Mouse (Mus musculus) liver, embryonic 11.5 days (tissue): Measurements from ENCODE around the gene Gm16181. TPM values are rescaled to one million over a fixed set of nuclear protein-coding genes. Genes with fewer than 3 reads are reported as not detected.
A peak's percentile ranks its signal among the peaks of the same experiment; 100 is the strongest.

ENCODE experiments used
- ATAC-seq: fragments of 200-750 bp; cut with Nextera tagmentation; replicated peaks from 2 replicates; pipeline ENCODE4 v1.8.0; 2017; ENCODE audit warnings: moderate number of reproducible peaks, mild to moderate bottlenecking, moderate TSS enrichment, moderate library complexity; ENCODE audit not compliant: low FRiP score
- DNase-seq: peaks from one replicate; pipeline ENCODE4 v3.0.0-alpha.2; 2017; ENCODE audit warnings: low spot score
- H3K27ac ChIP-seq: fragments of 300-500 bp; sonication (generic); 2 replicates; pipeline ENCODE4 v1.5.1; 2014; ENCODE audit warnings: mild to moderate bottlenecking, low read depth, low read length, control low read depth
- H3K27me3 ChIP-seq: fragments of 300-500 bp; sonication (generic); replicated peaks from 2 replicates; pipeline ENCODE4 v1.6.1; 2014; ENCODE audit warnings: low read length, mixed read lengths; ENCODE audit not compliant: control insufficient read depth, insufficient read depth
- H3K36me3 ChIP-seq: fragments of 300-500 bp; sonication (generic); 2 replicates; pipeline ENCODE4 v1.6.1; 2014; ENCODE audit warnings: mild to moderate bottlenecking, low read length, moderate library complexity, mixed read lengths; ENCODE audit not compliant: control insufficient read depth, insufficient read depth
- H3K4me1 ChIP-seq: fragments of 300-500 bp; sonication (generic); replicated peaks from 2 replicates; pipeline ENCODE4 v1.6.1; 2014; ENCODE audit warnings: low read length, mixed read lengths; ENCODE audit not compliant: control insufficient read depth, insufficient read depth
- H3K4me2 ChIP-seq: fragments of 300-500 bp; sonication (generic); 2 replicates; pipeline ENCODE4 v1.6.1; 2014; ENCODE audit warnings: mild to moderate bottlenecking, control low read depth, moderate library complexity
- H3K4me3 ChIP-seq: fragments of 300-500 bp; sonication (generic); 2 replicates; pipeline ENCODE4 v1.5.1; 2014; ENCODE audit warnings: low read depth, low read length, control low read depth
- H3K9ac ChIP-seq: fragments of 300-500 bp; sonication (generic); 2 replicates; pipeline ENCODE4 v1.6.1; 2014; ENCODE audit warnings: low read depth, low read length, control low read depth
- H3K9me3 ChIP-seq: fragments of 300-500 bp; sonication (generic); 2 replicates; pipeline ENCODE4 v1.6.1; 2016; ENCODE audit warnings: low read length, inconsistent platforms, mixed read lengths; ENCODE audit not compliant: control insufficient read depth
- WGBS: fragments of 180-500 bp; shearing (Covaris S2); extraction: QIAGEN DNeasy Blood & Tissue Kit; methylation state at CpG from one replicate; pipeline ENCODE4 v1.1.7; 2014; 5-methylcytosine and 5-hydroxymethylcytosine counted together
- polyA plus RNA-seq: library from polyadenylated mRNA; unstranded; fragments of >200 nt; fragmentation: Nextera tagmentation; extraction: Ambion mirVana; gene quantifications from 2 replicates; pipeline ENCODE4 v1.2.1, GENCODE M21; 2014

Gene Gm16181
- polyA plus RNA-seq, 1 experiment from 2014 or later: not detected

DNA sequence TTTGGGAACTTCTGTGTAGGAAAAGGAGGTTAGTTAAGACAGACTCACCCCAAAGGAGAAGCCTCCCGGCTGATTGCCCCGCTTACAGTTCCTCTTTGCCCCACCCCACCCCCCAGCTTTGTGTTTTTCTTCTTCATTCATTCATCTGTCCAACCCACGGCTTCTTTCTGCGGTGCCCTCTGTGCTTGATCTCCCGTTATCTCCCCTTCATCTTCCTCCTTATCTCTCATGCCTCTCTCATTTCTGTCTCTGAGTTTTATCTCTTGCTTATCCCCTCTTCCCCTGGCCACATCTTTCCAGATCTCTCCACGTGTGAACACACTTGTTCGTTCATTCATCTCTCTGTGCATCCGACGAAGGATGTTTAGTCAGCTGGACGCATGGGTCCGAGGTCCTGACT is 19.5 kb upstream of the Gm16181 start:
- ATAC-seq: no peak
- peaks cover 3% of the 10 kb centered on the region; the same call in 1 of the 2 replicates for H3K4me1 ChIP-seq
- no peaks in the 10 kb centered on the region for H3K9me3 ChIP-seq
- H3K9ac ChIP-seq: no peak overlapping the region
- no peak for DNase-seq
- H3K4me2 ChIP-seq: peak overlapping the region; percentile 44
- H3K27ac ChIP-seq: no peak overlapping the region
- peak overlapping the region; percentile 22 for H3K4me3 ChIP-seq
- 35% methylated on average over 11 of the region's 11 CpGs for WGBS
- H3K27me3 ChIP-seq: peaks cover 62% of the 10 kb centered on the region
- no peaks in the 10 kb centered on the region for H3K36me3 ChIP-seq

- WGBS: 24% methylated on average over 13 of the region's 13 CpGs
- peak within 1 kb of the TSS; percentile 44 for H3K4me2 ChIP-seq
Measured at GRCm38 (mm10) chr17:35201787-35202186, 18.8 kb upstream of the Gm16181 start, which contains the start of gene Tnf. TSS of gene Tnf (minus strand) at chr17:35202007.

GRCm38 (mm10) chr17:35202442-35202841 is 18.2 kb upstream of the Gm16181 start:
- Histone ChIP-seq H3K27me3 (peaks cover 57% of the 10 kb centered on the region), H3K27ac (no peak overlapping the region), H3K36me3 (no peaks in the 10 kb centered on the region), H3K4me2 (no peak overlapping the region), H3K9me3 (no peaks in the 10 kb centered on the region), H3K4me3 (no peak overlapping the region), H3K4me1 (peaks cover 3% of the 10 kb centered on the region; the same call in 1 of the 2 replicates), H3K9ac (no peak overlapping the region)
- ATAC-seq (no peak), DNase-seq (no peak)
- 56% methylated on average over 4 of the region's 4 CpGs for WGBS

More at GRCm38 (mm10) chr17:35201787-35202186, 18.8 kb upstream of the Gm16181 start, which contains the start of gene Tnf:
- Histone ChIP-seq H3K36me3 (no peaks in the 10 kb centered on the region), H3K4me3 (peak within 1 kb of the TSS; percentile 22), H3K27me3 (peaks cover 57% of the 10 kb centered on the region), H3K9me3 (no peaks in the 10 kb centered on the region), H3K4me1 (peaks cover 3% of the 10 kb centered on the region; the same call in 1 of the 2 replicates), H3K9ac (no peak within 1 kb of the TSS), H3K27ac (no peak within 1 kb of the TSS)
- DNase-seq: no peak
- ATAC-seq: no peak

- no peak within 1 kb of the TSS for H3K27ac ChIP-seq
- H3K4me2 ChIP-seq: no peak within 1 kb of the TSS
- no peaks in the 10 kb centered on the region for H3K36me3 ChIP-seq
- ATAC-seq (no peak), DNase-seq (no peak)
- H3K4me3 ChIP-seq: no peak within 1 kb of the TSS
- H3K4me1 ChIP-seq: peaks cover 3% of the 10 kb centered on the region; the same call in 1 of the 2 replicates
- H3K9ac ChIP-seq: no peak within 1 kb of the TSS
- WGBS: 29% methylated on average over 20 of the region's 20 CpGs
- peaks cover 51% of the 10 kb centered on the region for H3K27me3 ChIP-seq
- no peaks in the 10 kb centered on the region for H3K9me3 ChIP-seq
Measured at GRCm38 (mm10) chr17:35204494-35205379, 15.9 kb upstream of the Gm16181 start, which contains the start of gene Lta. TSS of gene Lta (minus strand) at chr17:35205351.

DNA sequence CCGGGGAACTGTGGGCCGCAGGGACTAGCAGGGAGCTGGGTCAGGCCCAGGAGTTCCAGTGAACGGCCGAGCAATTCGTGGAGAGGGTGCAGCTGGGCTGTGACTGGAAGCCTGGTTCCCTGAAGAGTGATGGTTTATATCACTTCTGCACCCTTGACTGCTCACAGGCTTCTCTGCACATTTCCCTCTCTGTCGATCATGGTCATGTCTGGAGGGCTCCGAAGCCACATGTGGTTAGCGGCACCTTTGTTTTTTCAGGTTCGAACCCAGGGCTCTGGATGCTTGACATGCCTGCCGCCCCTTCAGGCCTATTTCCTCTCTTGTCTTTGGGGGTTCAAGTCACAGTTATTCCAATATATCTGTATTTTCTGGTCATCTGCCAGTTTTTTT is 15.3 kb upstream of the Gm16181 start:
- no peaks in the 10 kb centered on the region for H3K36me3 ChIP-seq
- H3K27ac ChIP-seq: no peak overlapping the region
- peaks cover 3% of the 10 kb centered on the region; the same call in 1 of the 2 replicates for H3K4me1 ChIP-seq
- DNase-seq (no peak), ATAC-seq (no peak)
- peaks cover 51% of the 10 kb centered on the region for H3K27me3 ChIP-seq
- 48% methylated on average over 10 of the region's 10 CpGs for WGBS
- H3K9ac ChIP-seq: no peak overlapping the region
- H3K4me3 ChIP-seq: no peak overlapping the region
- H3K4me2 ChIP-seq: no peak overlapping the region
- H3K9me3 ChIP-seq: no peaks in the 10 kb centered on the region

GRCm38 (mm10) chr17:35209785-35210535 is 10.7 kb upstream of the Gm16181 start:
- H3K27ac ChIP-seq: no peak overlapping the region
- ATAC-seq (no peak), DNase-seq (no peak)
- H3K4me1 ChIP-seq: peaks cover 2% of the 10 kb centered on the region; the same call in 1 of the 2 replicates
- H3K27me3 ChIP-seq: peaks cover 5% of the 10 kb centered on the region
- no peaks in the 10 kb centered on the region for H3K36me3 ChIP-seq
- WGBS: 61% methylated on average over 12 of the region's 12 CpGs
- H3K4me2 ChIP-seq: no peak overlapping the region
- no peak overlapping the region for H3K4me3 ChIP-seq
- no peak overlapping the region for H3K9ac ChIP-seq
- no peaks in the 10 kb centered on the region for H3K9me3 ChIP-seq

- WGBS: 69% methylated on average over 3 of the region's 3 CpGs
- H3K4me2 ChIP-seq: no peak overlapping the region
- H3K9me3 ChIP-seq: no peaks in the 10 kb centered on the region
Measured at GRCm38 (mm10) chr17:35210593-35210992, 10.0 kb upstream of the Gm16181 start.

GRCm38 (mm10) chr17:35213071-35213470 is 7.6 kb upstream of the Gm16181 start:
- Histone ChIP-seq H3K9me3 (no peaks in the 10 kb centered on the region), H3K4me1 (peaks cover 2% of the 10 kb centered on the region; the same call in 1 of the 2 replicates), H3K4me3 (no peak overlapping the region), H3K36me3 (no peaks in the 10 kb centered on the region), H3K27me3 (no peaks in the 10 kb centered on the region), H3K27ac (no peak overlapping the region), H3K9ac (no peak overlapping the region), H3K4me2 (no peak overlapping the region)
- 85% methylated on average over 5 of the region's 5 CpGs for WGBS
- no peak for ATAC-seq
- DNase-seq: no peak

More at GRCm38 (mm10) chr17:35210593-35210992, 10.0 kb upstream of the Gm16181 start:
- Histone ChIP-seq H3K9ac (no peak overlapping the region), H3K27me3 (no peaks in the 10 kb centered on the region), H3K36me3 (no peaks in the 10 kb centered on the region), H3K27ac (no peak overlapping the region), H3K4me1 (peaks cover 2% of the 10 kb centered on the region; the same call in 1 of the 2 replicates), H3K4me3 (no peak overlapping the region)
- ATAC-seq (no peak), DNase-seq (no peak)
